Mouse (Mus musculus) midbrain, embryonic 13.5 days (tissue): ENCODE measurements at regions not wholly inside any gene's neighbourhood (a gene's known extent, or its start where the extent isn't known, plus 50 kb on each side); places are given as distances from the start of the nearest gene placed in this dataset.

Source experiments
- ATAC-seq: fragments of 200-750 bp; cut with Nextera tagmentation; 2 replicates; pipeline ENCODE4 v1.8.0; 2017; ENCODE audit warnings: mild to moderate bottlenecking, moderate TSS enrichment, moderate library complexity
- H3K27ac ChIP-seq: fragments of 300-500 bp; sonication (generic); 2 replicates; pipeline ENCODE4 v1.5.1; 2015; ENCODE audit warnings: inconsistent platforms, mild to moderate bottlenecking, moderate library complexity
- H3K27me3 ChIP-seq: fragments of 300-500 bp; sonication (generic); 2 replicates; pipeline ENCODE4 v1.6.1; 2015; ENCODE audit warnings: mild to moderate bottlenecking, inconsistent platforms
- H3K36me3 ChIP-seq: fragments of 300-500 bp; sonication (generic); 2 replicates; pipeline ENCODE4 v1.6.1; 2015; ENCODE audit warnings: mild to moderate bottlenecking, inconsistent platforms
- H3K4me1 ChIP-seq: fragments of 300-500 bp; sonication (generic); replicated peaks from 2 replicates; pipeline ENCODE4 v1.6.1; 2015; ENCODE audit warnings: inconsistent platforms
- H3K4me2 ChIP-seq: fragments of 300-500 bp; sonication (generic); replicated peaks from 2 replicates; pipeline ENCODE4 v1.6.1; 2015; ENCODE audit warnings: moderate library complexity, mild to moderate bottlenecking, inconsistent platforms
- H3K4me3 ChIP-seq: fragments of 300-500 bp; sonication (generic); replicated peaks from 2 replicates; pipeline ENCODE4 v1.5.1; 2015; ENCODE audit warnings: mild to moderate bottlenecking, inconsistent platforms
- H3K9ac ChIP-seq: fragments of 300-500 bp; sonication (generic); replicated peaks from 2 replicates; pipeline ENCODE4 v1.6.1; 2015; ENCODE audit warnings: mild to moderate bottlenecking, inconsistent platforms
- H3K9me3 ChIP-seq: fragments of 300-500 bp; sonication (generic); 2 replicates; pipeline ENCODE4 v1.6.1; 2016; ENCODE audit warnings: mild to moderate bottlenecking, inconsistent platforms
- WGBS: fragments of 180-500 bp; shearing (Covaris S2); methylation state at CpG from one replicate; pipeline ENCODE4 v1.1.7; 2015; 5-methylcytosine and 5-hydroxymethylcytosine counted together

DNA sequence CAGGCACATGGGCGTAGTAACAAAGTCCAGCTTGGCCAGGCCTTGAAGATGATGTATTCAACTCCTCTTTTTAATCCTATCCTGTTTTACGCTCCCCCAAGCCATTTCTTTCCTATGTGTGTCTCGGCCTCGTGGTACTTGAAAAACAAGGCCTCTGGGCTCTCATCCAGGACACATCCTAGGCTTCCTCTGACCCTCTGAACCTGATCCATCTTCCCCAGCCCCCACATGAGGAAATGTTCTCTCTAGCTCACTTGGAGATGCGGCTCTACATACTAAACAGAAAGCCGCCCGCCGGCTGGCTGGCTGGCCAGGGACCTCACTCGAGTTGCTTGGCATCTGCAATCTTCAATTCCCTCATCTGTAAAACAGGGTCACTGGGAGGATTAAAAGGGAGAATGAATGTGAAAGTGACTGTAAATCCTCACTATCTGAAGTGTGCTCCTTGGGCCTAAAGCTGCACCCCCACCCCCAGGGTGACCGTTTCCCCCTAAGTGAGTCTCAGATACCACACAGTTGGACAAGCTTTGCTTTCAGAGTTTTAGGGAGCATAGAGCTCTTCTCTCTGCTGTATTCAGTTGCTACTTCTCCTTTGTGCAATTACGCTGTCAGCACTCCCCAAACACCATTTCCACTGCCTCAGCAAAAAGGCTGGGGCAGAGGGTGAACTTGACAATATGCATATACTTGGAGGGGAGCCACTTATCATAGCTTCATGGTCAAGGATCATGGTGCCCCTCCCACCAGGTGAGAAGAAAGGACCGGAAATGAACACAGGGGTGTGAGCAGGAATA lies 109.7 kb downstream of the H2al1j start:
- ATAC-seq, result peak; percentile 79
- H3K4me2 ChIP-seq, result no peak overlapping the region
- H3K4me1 ChIP-seq, result peaks cover 41% of the 10 kb centered on the region
- peaks cover 24% of the 10 kb centered on the region; the same call in 1 of the 2 replicates for H3K27me3 ChIP-seq
- no peak overlapping the region for H3K4me3 ChIP-seq
- peak overlapping the region; percentile 58 for H3K27ac ChIP-seq
- H3K9me3 ChIP-seq, result no peaks in the 10 kb centered on the region
- 37% methylated on average over 12 of the region's 12 CpGs for WGBS
- no peaks in the 10 kb centered on the region for H3K36me3 ChIP-seq
- H3K9ac ChIP-seq, result no peak overlapping the region

DNA sequence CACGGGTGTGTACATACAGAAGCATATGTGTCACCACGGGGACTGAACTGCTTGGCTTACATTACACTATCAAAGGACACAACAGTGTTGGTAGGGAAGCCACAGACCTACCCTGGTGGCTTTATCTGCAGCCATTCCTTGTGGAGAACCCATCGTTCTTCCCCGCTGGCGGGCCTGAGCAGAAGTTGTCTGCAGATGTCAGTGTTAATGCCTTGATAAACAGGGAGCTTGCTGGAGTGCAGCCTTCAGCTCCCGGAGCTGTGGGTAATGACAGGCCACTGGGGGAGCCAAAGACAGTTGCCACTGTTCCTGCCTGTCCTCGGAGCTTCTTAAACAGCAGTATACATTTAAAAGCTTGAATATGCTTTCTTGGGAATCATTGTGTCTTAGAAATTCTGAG lies 115.9 kb downstream of the H2al1j start:
- Histone ChIP-seq H3K4me3 (no peak overlapping the region), H3K9me3 (no peaks in the 10 kb centered on the region), H3K9ac (no peak overlapping the region), H3K36me3 (no peaks in the 10 kb centered on the region), H3K27me3 (peaks cover 10% of the 10 kb centered on the region; the same call in 1 of the 2 replicates), H3K4me2 (no peak overlapping the region), H3K4me1 (no peaks in the 10 kb centered on the region), H3K27ac (no peak overlapping the region)
- 63% methylated on average over 7 of the region's 7 CpGs for whole genome bisulfite sequencing
- ATAC-seq, result no peak

DNA sequence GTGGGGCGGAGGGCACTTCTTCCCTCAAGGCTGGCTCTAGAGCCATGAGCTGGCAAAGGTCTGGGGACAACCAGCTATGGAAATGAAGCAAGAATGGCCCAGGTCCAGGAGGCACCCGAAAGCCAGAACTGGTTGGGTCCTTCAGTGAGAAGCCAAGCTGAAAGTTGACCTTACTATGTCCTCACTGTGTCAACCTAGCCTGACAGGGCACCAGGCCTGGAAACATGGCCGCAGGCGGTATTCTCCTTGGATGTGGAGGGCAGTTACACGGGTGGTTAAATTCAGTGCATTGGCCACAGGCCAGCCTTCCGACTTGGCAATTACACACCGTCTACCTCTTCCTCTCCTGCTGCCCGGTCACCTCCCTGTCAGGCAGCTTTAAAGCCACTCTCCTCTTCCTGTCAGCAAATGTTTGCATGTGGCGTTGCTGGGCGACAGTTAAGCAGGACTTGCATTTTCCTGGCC lies 116.7 kb downstream of the H2al1j start:
- Histone ChIP-seq H3K4me3 (no peak overlapping the region), H3K4me1 (no peaks in the 10 kb centered on the region), H3K27me3 (peaks cover 10% of the 10 kb centered on the region; the same call in 1 of the 2 replicates), H3K27ac (no peak overlapping the region), H3K9me3 (no peaks in the 10 kb centered on the region), H3K9ac (no peak overlapping the region), H3K36me3 (no peaks in the 10 kb centered on the region), H3K4me2 (no peak overlapping the region)
- 76% methylated on average over 10 of the region's 10 CpGs for WGBS
- no peak for ATAC-seq

DNA sequence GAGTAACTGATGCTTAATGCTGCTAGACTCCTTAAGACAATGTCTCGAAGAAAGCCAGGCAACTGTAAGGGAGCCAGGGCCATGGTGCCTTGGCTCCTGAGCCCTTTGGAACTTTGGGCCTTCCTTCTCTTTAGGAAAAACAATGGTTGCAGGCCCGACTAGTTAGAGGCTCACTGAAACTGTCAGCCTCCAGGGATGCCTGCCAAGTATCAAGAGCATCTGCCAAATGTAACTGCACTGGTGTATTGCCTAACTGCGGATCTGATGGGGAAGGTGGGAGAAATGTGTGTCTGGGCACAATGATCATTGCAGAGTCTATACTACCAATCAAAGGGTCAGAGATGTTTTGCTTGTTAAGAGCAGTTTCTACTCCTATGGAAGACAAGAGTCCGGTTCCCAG lies 121.1 kb downstream of the H2al1j start:
- no peaks in the 10 kb centered on the region for H3K4me1 ChIP-seq
- H3K4me2 ChIP-seq, result no peak overlapping the region
- 81% methylated on average over 4 of the region's 4 CpGs for WGBS
- no peak overlapping the region for H3K4me3 ChIP-seq
- no peaks in the 10 kb centered on the region for H3K36me3 ChIP-seq
- no peak for ATAC-seq
- no peak overlapping the region for H3K27ac ChIP-seq
- H3K9me3 ChIP-seq, result no peaks in the 10 kb centered on the region
- peaks cover 6% of the 10 kb centered on the region; the same call in 1 of the 2 replicates for H3K27me3 ChIP-seq
- no peak overlapping the region for H3K9ac ChIP-seq

DNA sequence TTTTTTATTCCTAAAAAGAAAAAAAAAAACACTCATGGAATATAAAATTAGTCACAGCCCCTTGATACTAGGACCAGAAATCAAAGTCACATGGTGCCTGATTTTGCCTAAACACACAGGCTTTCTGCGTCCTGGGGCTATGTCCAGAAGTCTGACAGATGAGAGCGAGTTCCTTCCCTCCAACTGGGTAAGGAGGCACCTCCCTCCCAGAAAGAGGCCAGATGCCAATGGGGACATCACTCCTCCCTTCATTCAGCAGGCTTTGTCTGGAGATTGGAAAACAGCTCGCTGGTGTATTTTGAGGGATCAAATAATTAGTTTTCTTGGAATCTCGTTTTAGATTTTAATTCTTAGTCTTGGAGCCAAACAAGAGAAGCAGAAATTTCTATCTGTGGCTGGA lies 130.9 kb downstream of the H2al1j start:
- no peak overlapping the region for H3K9ac ChIP-seq
- WGBS, result 48% methylated on average over 4 of the region's 4 CpGs

DNA sequence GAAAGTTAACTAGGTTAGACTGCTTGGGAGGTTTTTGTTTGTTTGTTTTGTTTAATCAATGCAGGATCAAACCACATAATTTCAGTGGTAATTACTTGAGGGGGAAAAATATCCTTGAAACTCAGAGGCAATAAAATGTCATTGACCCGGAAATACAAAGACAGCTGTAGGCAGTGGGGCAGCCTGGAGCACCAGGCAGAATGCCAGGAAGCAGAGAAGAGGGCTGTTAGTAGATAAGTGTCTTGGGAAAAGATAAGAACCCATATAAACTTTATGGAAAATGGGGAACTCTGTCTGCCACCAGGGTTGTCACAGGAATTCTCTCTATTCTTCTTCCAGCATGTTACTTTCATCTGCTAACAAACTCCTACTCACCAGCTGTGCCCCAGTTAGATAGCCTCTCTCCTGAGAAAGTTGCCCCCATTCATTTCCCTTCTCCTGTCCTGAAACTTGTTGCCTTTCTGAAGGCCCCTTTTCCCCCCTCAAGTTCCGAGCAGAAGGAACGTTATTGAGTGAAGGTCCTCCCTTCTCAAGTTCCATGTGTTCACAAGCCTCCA lies 136.4 kb downstream of the H2al1j start:
- H3K4me2 ChIP-seq, result no peak overlapping the region
- no peak overlapping the region for H3K9ac ChIP-seq
- H3K27me3 ChIP-seq, result peaks cover 4% of the 10 kb centered on the region; the same call in 1 of the 2 replicates
- H3K9me3 ChIP-seq, result no peaks in the 10 kb centered on the region
- no peak overlapping the region for H3K27ac ChIP-seq
- H3K36me3 ChIP-seq, result no peaks in the 10 kb centered on the region
- no peaks in the 10 kb centered on the region for H3K4me1 ChIP-seq
- no peak overlapping the region for H3K4me3 ChIP-seq
- ATAC-seq, result no peak
- 75% methylated on average over 3 of the region's 3 CpGs for WGBS

More for the DNA sequence above, 130.9 kb downstream of the H2al1j start:
- Histone ChIP-seq H3K4me3 (no peak overlapping the region), H3K9me3 (no peaks in the 10 kb centered on the region), H3K4me1 (peaks cover 8% of the 10 kb centered on the region; the same call in 1 of the 2 replicates), H3K4me2 (no peak overlapping the region), H3K36me3 (no peaks in the 10 kb centered on the region), H3K27ac (no peak overlapping the region), H3K27me3 (peaks cover 4% of the 10 kb centered on the region; the same call in 1 of the 2 replicates)
- no peak for ATAC-seq

DNA sequence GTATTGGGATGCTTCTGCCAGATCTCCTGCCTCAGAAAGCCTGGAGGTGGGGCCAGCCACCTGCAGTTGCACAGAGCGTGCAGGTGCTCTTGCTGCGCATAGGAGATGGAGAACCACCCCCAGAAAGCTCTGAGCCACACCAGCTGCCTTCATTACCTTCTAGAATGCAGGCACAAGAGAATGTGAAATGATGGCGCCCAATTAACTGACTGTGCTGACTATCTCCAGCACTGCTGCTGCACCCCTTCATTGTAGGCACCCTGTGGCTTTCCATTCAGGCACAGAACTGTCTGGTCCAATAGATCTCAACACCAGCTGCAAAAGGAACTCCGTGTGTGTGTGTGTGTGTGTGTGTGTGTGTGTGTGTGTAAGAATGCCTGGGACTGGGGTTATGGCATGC lies 138.6 kb downstream of the H2al1j start:
- Histone ChIP-seq H3K27me3 (peaks cover 3% of the 10 kb centered on the region; the same call in 1 of the 2 replicates), H3K4me3 (no peak overlapping the region), H3K4me2 (no peak overlapping the region), H3K9ac (no peak overlapping the region), H3K4me1 (no peaks in the 10 kb centered on the region), H3K36me3 (no peaks in the 10 kb centered on the region), H3K9me3 (no peaks in the 10 kb centered on the region), H3K27ac (no peak overlapping the region)
- no peak for ATAC-seq
- 55% methylated on average over 4 of the region's 4 CpGs for WGBS

DNA sequence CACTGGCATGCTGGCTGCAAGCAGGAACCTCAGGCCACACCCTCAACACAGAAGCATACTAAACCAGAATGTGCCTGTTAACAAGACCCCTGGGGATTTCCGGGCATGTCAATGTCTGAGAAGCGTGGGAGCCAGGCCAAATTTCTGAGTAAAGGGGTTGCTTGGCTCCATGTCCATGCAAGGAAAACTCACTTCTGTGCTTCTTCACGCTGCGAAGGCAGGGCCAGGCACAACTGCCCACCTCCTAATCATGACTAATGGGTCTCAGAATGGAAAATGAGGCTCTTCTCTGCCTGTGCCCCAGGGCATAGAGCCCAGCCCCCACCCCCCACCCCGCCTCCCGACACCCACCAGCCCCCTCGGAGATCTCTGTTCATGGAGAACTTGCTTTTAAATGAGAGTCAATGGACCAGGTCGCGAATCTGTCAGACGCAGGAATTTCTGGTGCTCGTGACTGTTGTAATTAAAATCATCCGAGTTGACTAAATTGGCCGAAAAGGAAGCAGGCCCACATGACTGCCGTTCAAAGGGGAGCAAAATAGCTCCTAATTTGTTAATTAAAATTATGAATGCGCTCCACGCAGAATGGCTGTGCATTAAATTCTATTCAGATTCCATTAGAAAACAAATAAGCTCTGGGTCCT lies 152.2 kb downstream of the H2al1j start:
- Histone ChIP-seq H3K27ac (no peak overlapping the region), H3K9ac (no peak overlapping the region), H3K4me1 (peaks cover 4% of the 10 kb centered on the region; the same call in 1 of the 2 replicates), H3K4me2 (no peak overlapping the region), H3K9me3 (no peaks in the 10 kb centered on the region), H3K36me3 (no peaks in the 10 kb centered on the region), H3K4me3 (no peak overlapping the region), H3K27me3 (peaks cover 7% of the 10 kb centered on the region; the same call in 1 of the 2 replicates)
- no peak for ATAC-seq
- WGBS, result 50% methylated on average over 16 of the region's 16 CpGs

DNA sequence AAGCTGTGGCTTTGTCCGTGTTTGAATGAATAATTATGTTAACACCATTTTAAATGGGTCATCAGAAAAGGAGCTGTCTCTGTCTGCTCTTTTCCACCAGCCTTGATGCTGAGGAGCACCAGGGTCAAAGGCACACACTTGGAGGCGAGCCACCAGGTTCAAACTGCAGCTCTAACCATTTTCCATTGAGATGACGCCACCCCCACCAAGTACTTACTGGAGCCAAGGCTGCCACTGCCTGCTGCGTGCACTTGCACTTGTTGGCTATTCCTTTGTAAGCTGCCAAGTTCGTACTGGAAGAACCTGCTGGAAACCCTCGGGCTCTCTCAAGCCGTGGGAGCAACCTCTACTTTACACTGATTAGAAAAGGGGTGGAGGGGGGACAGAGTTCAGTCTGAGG lies 154.5 kb downstream of the H2al1j start:
- no peak for ATAC-seq
- H3K36me3 ChIP-seq, result no peaks in the 10 kb centered on the region
- no peak overlapping the region for H3K4me3 ChIP-seq
- peaks cover 11% of the 10 kb centered on the region; the same call in 1 of the 2 replicates for H3K27me3 ChIP-seq
- no peaks in the 10 kb centered on the region for H3K9me3 ChIP-seq
- H3K4me2 ChIP-seq, result no peak overlapping the region
- no peak overlapping the region for H3K9ac ChIP-seq
- WGBS, result 56% methylated on average over 7 of the region's 7 CpGs
- H3K4me1 ChIP-seq, result peaks cover 12% of the 10 kb centered on the region
- no peak overlapping the region for H3K27ac ChIP-seq

DNA sequence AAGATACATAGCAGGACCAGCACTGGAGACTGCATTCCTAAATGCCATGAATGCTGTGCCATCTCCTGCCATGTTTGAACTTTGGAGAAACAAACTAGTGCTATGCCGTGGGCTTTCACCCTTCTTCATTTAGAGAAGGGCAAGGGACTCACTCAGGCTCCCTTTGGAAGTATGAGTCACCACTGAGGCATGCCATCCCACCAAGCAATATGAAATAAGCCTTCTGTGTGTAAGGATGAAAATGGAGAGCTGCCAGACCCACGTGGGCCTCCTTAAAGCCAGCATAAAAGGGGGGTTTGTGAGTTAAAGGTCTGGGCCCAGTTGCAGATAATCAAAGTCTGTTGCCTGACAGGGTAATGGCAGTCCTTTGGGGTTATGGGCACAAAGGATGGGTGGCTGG lies 159.0 kb downstream of the H2al1j start:
- H3K4me3 ChIP-seq, result no peak overlapping the region
- H3K4me2 ChIP-seq, result no peak overlapping the region
- H3K36me3 ChIP-seq, result no peaks in the 10 kb centered on the region
- ATAC-seq, result no peak
- WGBS, result 48% methylated on average over 2 of the region's 2 CpGs
- H3K27ac ChIP-seq, result no peak overlapping the region
- peaks cover 38% of the 10 kb centered on the region for H3K4me1 ChIP-seq
- no peaks in the 10 kb centered on the region for H3K9me3 ChIP-seq
- H3K27me3 ChIP-seq, result peaks cover 12% of the 10 kb centered on the region; the same call in 1 of the 2 replicates
- no peak overlapping the region for H3K9ac ChIP-seq

DNA sequence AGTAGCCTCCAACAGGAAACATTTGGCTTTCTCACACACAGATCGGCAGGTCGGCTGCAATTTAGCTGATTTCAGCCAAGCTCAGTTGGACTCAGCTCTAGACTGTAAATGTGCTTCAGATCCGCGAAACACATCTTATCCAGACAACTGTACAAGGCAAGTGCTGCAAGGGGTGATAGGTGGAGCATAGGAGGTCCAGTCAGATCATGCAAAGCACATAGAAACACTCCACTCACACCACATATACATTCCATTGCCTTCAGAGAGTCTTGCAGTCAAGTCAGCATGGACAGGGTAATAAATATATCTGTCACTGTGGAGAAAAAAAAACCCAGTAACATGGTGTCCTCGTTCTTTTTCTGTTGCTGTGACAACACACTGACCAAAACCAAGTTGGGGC lies 160.3 kb downstream of the H2al1j start:
- Histone ChIP-seq H3K36me3 (no peaks in the 10 kb centered on the region), H3K9me3 (no peaks in the 10 kb centered on the region), H3K4me2 (no peak overlapping the region), H3K27me3 (peaks cover 5% of the 10 kb centered on the region; the same call in 1 of the 2 replicates), H3K4me1 (peaks cover 48% of the 10 kb centered on the region), H3K9ac (no peak overlapping the region), H3K27ac (no peak overlapping the region), H3K4me3 (no peak overlapping the region)
- 75% methylated on average over 5 of the region's 5 CpGs for WGBS
- no peak for ATAC-seq

DNA sequence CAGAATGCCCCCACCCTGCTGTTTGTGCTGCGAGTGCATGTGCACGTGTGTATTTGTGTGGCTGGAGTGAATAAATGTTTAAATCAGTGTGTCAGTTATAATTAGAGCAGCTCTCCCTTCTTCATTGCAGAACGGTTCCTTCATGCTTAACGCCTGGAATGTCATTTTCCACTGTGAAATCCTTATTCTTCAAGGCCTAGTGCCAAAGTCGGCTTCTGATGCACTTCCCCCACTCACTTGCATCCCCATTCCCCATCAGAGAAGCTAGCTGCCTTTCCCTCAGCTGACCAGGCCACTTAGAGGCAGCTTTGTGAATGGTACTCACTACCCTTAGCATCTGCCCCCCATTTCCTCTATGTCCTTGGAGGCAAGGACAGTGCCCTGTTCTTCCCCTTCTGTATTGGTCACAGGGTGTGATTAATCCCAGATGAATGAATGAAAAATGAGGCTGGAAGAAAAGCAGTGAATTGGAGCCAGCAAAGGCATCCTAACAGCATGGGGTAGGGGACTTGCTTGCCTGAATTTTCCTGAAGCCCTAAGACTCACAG lies 162.6 kb downstream of the H2al1j start:
- Histone ChIP-seq H3K27ac (peak overlapping the region; percentile 40), H3K9ac (no peak overlapping the region), H3K27me3 (peaks cover 5% of the 10 kb centered on the region; the same call in 1 of the 2 replicates), H3K4me2 (no peak overlapping the region), H3K36me3 (no peaks in the 10 kb centered on the region), H3K4me1 (peaks cover 66% of the 10 kb centered on the region), H3K9me3 (no peaks in the 10 kb centered on the region), H3K4me3 (no peak overlapping the region)
- no peak for ATAC-seq
- 37% methylated on average over 5 of the region's 5 CpGs for WGBS
